In the genomic region with DNA sequence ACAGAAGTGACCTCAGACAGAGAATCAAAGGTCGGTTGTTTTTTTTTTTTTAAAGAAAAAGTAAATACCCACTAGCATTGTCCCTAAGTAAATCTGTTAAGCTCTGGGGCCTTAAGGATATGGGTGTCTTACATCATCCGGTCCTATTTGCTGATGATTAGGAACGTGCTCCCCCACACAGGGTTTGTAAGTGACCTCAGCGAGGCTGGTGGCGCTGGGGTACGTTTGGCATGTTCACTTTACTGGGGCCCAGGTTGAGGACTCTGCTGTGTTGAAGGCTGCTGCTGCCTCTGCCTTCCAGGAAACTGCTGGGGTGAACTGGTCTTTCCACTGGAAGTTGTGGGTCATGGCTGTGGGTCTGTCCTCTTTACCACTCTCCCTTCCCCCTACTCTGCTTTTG, we compare ENCODE assay signal across 21 mouse cellular contexts.
DNase-seq lines count a peak whose midpoint lies in the region; ATAC-seq and TF ChIP-seq lines count a peak whose summit lies in the region.
"Had no signal": no experiment of that assay in that cellular context is flagged by ENCODE, and none has a peak within 500 bp of the region (broad histone marks: within the 10 kb centered on the region; RNA-seq: fewer than 3 reads in every experiment).

No protein-coding gene starts in this region.

- TF ChIP-seq POLR2A in bone marrow macrophage, adult 2 months (IDR thresholded peaks at IDR 0.05; ENCODE audit: borderline replicate concordance, low read depth, low read length): no peak

- no peaks in the 10 kb centered on the region for H3K36me3 ChIP-seq in liver, postnatal 0 days (replicated peaks; ENCODE audit: insufficient read depth, low read length)
- no peaks in the 10 kb centered on the region for H3K36me3 ChIP-seq in liver, embryonic 12.5 days
- H3K36me3 ChIP-seq in intestine, postnatal 0 days (ENCODE audit: control insufficient read depth, insufficient read depth): no peaks in the 10 kb centered on the region
- H3K36me3 ChIP-seq in stomach, embryonic 16.5 days (ENCODE audit: control insufficient read depth, insufficient read depth, low read length): no peaks in the 10 kb centered on the region
- H3K36me3 ChIP-seq: forebrain, embryonic 10.5 days; hindbrain, embryonic 12.5 days; hindbrain, embryonic 15.5 days had no signal

- 48% methylated on average over 6 of the region's 6 CpGs for WGBS in liver, postnatal 0 days (ENCODE audit: insufficient replicate concordance)
- WGBS in liver, embryonic 12.5 days (ENCODE audit: insufficient replicate concordance): 60% methylated on average over 6 of the region's 6 CpGs
- WGBS in intestine, postnatal 0 days: 37% methylated on average over 6 of the region's 6 CpGs
- 57% methylated on average over 6 of the region's 6 CpGs for WGBS in stomach, embryonic 16.5 days

- no peak for DNase-seq in liver, postnatal 0 days
- no peak for DNase-seq in layer of hippocampus, postnatal 10 days (ENCODE audit: low spot score in 2 of 2)
- no peak for DNase-seq in spleen, adult 18-20 months
- DNase-seq: adrenal gland, adult 2 months; adrenal gland, postnatal 14 days; cerebellum, adult 18-20 months; cerebellum, adult 9-10 months; cerebellum, postnatal 14 days; gastrocnemius, postnatal 14 days; heart, adult 11 months had no signal

- no peak overlapping the region for H3K9ac ChIP-seq in liver, postnatal 0 days (replicated peaks)
- no peak overlapping the region for H3K9ac ChIP-seq in liver, embryonic 12.5 days
- no peak overlapping the region for H3K9ac ChIP-seq in intestine, postnatal 0 days (ENCODE audit: low read depth, low read length)
- H3K9ac ChIP-seq in stomach, embryonic 16.5 days (ENCODE audit: low read length): no peak overlapping the region
- H3K9ac ChIP-seq: forebrain, embryonic 13.5 days; hindbrain, embryonic 12.5 days; hindbrain, embryonic 15.5 days had no signal

- peak; percentile 38; the same call in 1 of the 2 replicates for ATAC-seq in liver, postnatal 0 days
- no peak for ATAC-seq in liver, embryonic 12.5 days
- ATAC-seq in intestine, postnatal 0 days: no peak
- no peak for ATAC-seq in stomach, embryonic 16.5 days (ENCODE audit: insufficient read depth, low FRiP score)
- ATAC-seq: CD4-positive, CD25-positive, alpha-beta regulatory T cell, adult 4 months; forebrain, embryonic 13.5 days; forebrain, embryonic 16.5 days had no signal

- no peaks in the 10 kb centered on the region for H3K27me3 ChIP-seq in liver, postnatal 0 days (ENCODE audit: insufficient read depth, low read length)
- peaks cover 4% of the 10 kb centered on the region; the same call in 1 of the 2 replicates for H3K27me3 ChIP-seq in liver, embryonic 12.5 days (replicated peaks)
- H3K27me3 ChIP-seq in intestine, postnatal 0 days (replicated peaks; ENCODE audit: control insufficient read depth, insufficient read depth, low read length): no peaks in the 10 kb centered on the region
- H3K27me3 ChIP-seq in stomach, embryonic 16.5 days (ENCODE audit: control insufficient read depth, insufficient read depth, low read length): no peaks in the 10 kb centered on the region
- H3K27me3 ChIP-seq: forebrain, embryonic 13.5 days; hindbrain, embryonic 12.5 days; hindbrain, embryonic 15.5 days had no signal

- no peak for TF ChIP-seq CTCF in liver, postnatal 0 days (IDR thresholded peaks at IDR 0.05; ENCODE audit: low read depth)
- no peak for TF ChIP-seq CTCF in bone marrow macrophage, adult 2 months (IDR thresholded peaks at IDR 0.05; ENCODE audit: low read depth, low read length)
- TF ChIP-seq CTCF in intestine, postnatal 0 days (IDR thresholded peaks at IDR 0.05; ENCODE audit: low read depth): no peak

- no peak overlapping the region for H3K27ac ChIP-seq in liver, postnatal 0 days (ENCODE audit: low read depth)
- H3K27ac ChIP-seq in liver, embryonic 12.5 days: no peak overlapping the region
- peak overlapping the region; percentile 51 for H3K27ac ChIP-seq in bone marrow macrophage, adult 2 months (ENCODE audit: insufficient read depth, low read depth, low read length)
- peak overlapping the region; percentile 22 for H3K27ac ChIP-seq in intestine, postnatal 0 days (ENCODE audit: low read depth, low read length)
- 0 out of 2 replicates have a peak overlapping the region, but pooled peaks have one; percentile 23 for H3K27ac ChIP-seq in stomach, embryonic 16.5 days (ENCODE audit: low read length)
- H3K27ac ChIP-seq: forebrain, embryonic 10.5 days; forebrain, embryonic 13.5 days; hindbrain, embryonic 12.5 days; hindbrain, embryonic 15.5 days had no signal

- H3K4me1 ChIP-seq in liver, postnatal 0 days (ENCODE audit: insufficient read depth): peaks cover 18% of the 10 kb centered on the region; the same call in 1 of the 2 replicates
- H3K4me1 ChIP-seq in liver, embryonic 12.5 days: peaks cover 6% of the 10 kb centered on the region; the same call in 1 of the 2 replicates
- H3K4me1 ChIP-seq in bone marrow macrophage, adult 2 months (ENCODE audit: control insufficient read depth, insufficient read depth, low read length): peaks cover 83% of the 10 kb centered on the region
- peaks cover 11% of the 10 kb centered on the region; the same call in 1 of the 2 replicates for H3K4me1 ChIP-seq in intestine, postnatal 0 days (replicated peaks; ENCODE audit: control insufficient read depth, insufficient read depth, low read length)
- no peaks in the 10 kb centered on the region; the same call in 1 of the 2 replicates for H3K4me1 ChIP-seq in stomach, embryonic 16.5 days (ENCODE audit: control insufficient read depth, insufficient read depth, low read length)
- H3K4me1 ChIP-seq: hindbrain, embryonic 15.5 days had no signal

- H3K4me2 ChIP-seq in liver, postnatal 0 days (ENCODE audit: low read depth, low read length): no peak overlapping the region
- no peak overlapping the region for H3K4me2 ChIP-seq in liver, embryonic 12.5 days
- H3K4me2 ChIP-seq in intestine, postnatal 0 days (replicated peaks; ENCODE audit: low read depth): no peak overlapping the region
- H3K4me2 ChIP-seq in stomach, embryonic 16.5 days (ENCODE audit: low read depth, low read length): no peak overlapping the region
- H3K4me2 ChIP-seq: forebrain, embryonic 13.5 days; heart, embryonic 11.5 days; hindbrain, embryonic 12.5 days; hindbrain, embryonic 15.5 days had no signal

- no peak for TF ChIP-seq EP300 in liver, postnatal 0 days (IDR thresholded peaks at IDR 0.05; ENCODE audit: low read depth)

- no peaks in the 10 kb centered on the region for H3K9me3 ChIP-seq in liver, postnatal 0 days (ENCODE audit: low read length)
- H3K9me3 ChIP-seq in liver, embryonic 12.5 days (replicated peaks): no peaks in the 10 kb centered on the region
- no peaks in the 10 kb centered on the region for H3K9me3 ChIP-seq in intestine, postnatal 0 days (ENCODE audit: control insufficient read depth)
- no peaks in the 10 kb centered on the region for H3K9me3 ChIP-seq in stomach, embryonic 16.5 days (replicated peaks; ENCODE audit: control insufficient read depth, low read length)
- H3K9me3 ChIP-seq: forebrain, embryonic 10.5 days; forebrain, embryonic 13.5 days; hindbrain, embryonic 12.5 days; hindbrain, embryonic 15.5 days had no signal

- H3K4me3 ChIP-seq in liver, postnatal 0 days (ENCODE audit: low read depth, low read length): no peak overlapping the region
- H3K4me3 ChIP-seq in liver, embryonic 12.5 days: no peak overlapping the region
- H3K4me3 ChIP-seq in bone marrow macrophage, adult 2 months (ENCODE audit: insufficient read depth, low read length): no peak overlapping the region
- H3K4me3 ChIP-seq in intestine, postnatal 0 days (ENCODE audit: low read depth, low read length): no peak overlapping the region
- H3K4me3 ChIP-seq in stomach, embryonic 16.5 days (replicated peaks; ENCODE audit: low read length): no peak overlapping the region
- H3K4me3 ChIP-seq: forebrain, embryonic 10.5 days; forebrain, embryonic 13.5 days; hindbrain, embryonic 12.5 days; hindbrain, embryonic 15.5 days had no signal

Comparison
In these comparisons a context has a peak if more than half of its experiments do, and no peak if none do; other contexts are left out.
1. H3K27ac ChIP-seq: peak in bone marrow macrophage, adult 2 months (single experiment), intestine, postnatal 0 days (single experiment) and stomach, embryonic 16.5 days (single experiment); none in liver, postnatal 0 days (single experiment) and liver, embryonic 12.5 days (single experiment).